Mouse (Mus musculus) natural killer cell, adult 2 months (primary cell): ENCODE measurements around the gene Brd4.

Source experiments
- DNase-seq, 2 experiments: peaks; one replicate each; pipeline ENCODE4 v3.0.0; 2022; ENCODE audit warnings: low spot score in 2 of 2

Gene Brd4

DNA sequence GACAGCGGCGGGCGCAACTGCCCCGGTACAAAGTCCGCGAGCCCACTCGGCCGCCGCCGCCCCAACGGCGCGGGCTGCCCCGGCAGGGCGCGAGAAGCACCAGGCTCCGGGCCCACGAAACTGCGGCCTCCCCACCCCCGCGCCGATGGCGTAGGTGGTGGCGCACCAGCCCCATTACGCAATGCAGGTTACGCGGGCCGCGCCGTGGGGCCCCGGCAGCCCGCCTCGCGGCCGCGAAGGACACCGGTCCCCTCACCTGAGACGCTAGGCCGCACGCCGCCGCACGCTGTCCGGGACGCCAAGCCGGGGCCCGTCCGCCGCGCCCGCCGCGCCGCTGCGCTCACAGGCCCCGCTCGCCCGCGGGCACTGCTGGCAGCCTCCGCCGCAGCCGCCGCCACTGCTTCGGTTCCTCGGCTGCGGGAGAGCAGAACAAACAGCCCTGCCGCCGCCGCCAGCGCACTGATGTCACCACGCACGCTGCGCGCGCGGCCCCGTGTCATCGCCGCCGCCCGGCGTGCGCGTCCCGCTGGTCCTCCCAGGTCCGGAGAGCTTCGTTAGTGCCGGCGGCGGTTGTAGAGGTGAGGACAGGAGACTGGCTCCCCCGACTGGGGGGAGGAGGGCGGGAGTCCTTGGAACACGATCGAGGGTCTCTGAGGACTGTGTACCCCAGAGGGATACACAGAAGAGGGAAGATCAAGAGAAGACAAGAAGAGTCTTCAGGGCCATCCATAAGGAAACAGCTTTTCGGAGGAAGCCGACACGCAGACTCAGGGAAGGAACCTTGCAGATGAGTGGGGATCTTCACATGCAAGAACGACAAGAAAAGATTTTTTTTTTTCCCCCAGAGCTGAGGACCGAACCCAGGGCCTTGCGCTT, at the start of gene Brd4:
Gene Brd4 (minus strand): TSS at position 461 of the 876 bp plus-strand sequence.
- DNase-seq, result peak; percentile 81 to 86

DNA sequence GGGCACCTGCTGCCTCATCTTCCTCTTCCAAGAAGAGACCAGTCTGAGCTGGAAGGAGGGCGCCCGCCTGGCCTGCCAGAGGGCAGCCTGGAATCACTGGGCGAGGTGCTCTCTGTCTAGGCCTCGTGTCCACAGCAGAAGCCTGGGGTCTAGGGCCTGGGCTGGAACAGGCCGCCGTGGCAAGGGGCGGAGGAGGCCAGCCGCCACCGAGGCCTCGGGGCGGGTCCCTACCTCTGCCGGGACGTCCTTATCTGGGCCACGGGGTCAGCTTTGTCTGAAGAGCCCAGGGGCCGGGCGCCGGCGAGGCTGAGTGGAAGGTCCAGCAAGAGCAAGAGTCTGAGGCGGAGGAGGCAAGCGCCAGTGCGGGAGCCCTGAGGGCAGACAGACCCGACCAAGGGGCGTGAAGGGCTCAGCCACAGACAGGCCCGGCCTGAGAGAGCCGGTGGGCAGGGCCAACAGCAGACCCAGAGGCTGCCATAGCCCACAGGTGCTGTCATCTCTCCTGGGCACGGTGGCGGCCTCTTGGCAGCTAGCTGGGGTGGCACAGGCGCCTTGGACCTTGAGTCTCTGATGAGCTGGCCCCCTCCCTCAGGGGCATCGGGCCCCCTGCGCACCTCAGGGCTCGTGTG, 49.3 kb upstream of the Brd4 start:
- DNase-seq, result no peak

DNA sequence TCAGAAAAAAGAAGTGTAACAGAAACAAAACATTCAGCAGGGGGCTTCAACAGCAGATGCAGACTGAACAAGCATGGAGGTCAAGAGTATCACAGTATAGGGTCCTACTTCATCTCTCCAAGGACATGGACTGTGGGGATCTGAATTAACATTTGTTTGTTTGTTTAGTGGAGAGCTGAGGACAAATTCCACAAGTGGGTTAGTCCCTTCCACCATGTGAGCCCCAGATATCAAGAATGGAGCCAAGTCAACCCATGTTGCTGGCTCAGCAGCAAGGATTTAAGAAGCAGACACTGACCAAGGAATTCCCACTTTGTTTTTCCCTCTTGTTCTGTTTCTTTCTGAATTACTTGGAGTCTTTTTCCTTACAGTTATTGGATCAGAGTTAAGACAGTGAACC, 43.0 kb upstream of the Brd4 start:
- no peak for DNase-seq

DNA sequence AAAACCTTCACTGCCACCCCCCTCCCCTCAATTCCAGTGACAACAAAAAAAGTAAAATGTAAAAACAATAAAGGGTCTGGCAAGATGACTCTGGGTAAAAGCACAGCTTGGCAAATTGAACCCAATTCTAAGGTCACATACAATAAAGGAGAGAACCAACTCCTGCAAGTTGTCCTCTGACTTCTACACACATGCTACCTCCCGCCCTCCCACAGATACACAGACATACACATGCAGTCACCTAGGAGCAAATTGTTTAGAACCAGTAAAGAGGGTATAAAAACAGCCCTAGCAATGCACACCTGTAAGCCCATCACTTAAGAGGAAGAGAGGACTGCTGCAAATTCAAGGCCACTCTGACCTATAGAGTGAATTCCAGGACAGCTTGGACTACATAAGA, 38.3 kb upstream of the Brd4 start:
- no peak for DNase-seq

DNA sequence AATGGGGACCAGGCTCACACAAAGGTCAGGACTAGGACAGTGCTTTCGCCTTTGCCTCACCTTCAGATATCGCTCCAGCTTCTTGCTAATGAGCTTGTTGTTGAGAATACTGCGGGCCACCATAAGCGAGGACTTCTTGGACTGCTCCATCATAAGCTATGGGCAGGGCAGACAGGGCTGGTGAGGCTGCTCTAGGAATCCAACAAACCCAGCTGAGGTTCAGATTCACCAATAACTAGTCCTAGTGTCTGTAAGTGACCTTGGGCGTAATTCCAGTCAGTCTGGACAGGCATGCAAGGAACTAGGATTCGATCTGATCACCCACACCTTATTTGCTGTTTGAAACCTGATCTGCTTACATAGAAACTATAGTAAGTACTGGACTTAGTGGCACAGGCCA, 37.3 kb upstream of the Brd4 start:
- DNase-seq, result peak in 1 of 2 experiments; percentile 9

DNA sequence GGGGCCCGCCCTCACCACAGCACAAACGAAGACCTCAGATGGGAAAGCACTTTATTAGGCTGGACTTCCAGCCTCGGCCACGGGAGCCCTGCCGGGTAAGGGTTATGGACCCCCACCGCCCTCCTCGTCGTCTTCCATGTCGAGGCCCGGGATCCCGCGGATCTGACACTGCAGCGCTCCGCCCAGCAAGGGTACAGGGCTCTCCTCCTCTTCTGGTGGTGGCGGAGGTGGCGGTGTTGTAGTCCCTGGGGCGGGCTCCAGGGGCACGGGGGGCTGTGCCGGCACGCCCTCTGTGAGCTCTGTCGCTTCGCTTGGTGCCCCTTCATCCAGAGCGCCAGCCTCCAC, 36.8 kb upstream of the Brd4 start:
- DNase-seq, result no peak

DNA sequence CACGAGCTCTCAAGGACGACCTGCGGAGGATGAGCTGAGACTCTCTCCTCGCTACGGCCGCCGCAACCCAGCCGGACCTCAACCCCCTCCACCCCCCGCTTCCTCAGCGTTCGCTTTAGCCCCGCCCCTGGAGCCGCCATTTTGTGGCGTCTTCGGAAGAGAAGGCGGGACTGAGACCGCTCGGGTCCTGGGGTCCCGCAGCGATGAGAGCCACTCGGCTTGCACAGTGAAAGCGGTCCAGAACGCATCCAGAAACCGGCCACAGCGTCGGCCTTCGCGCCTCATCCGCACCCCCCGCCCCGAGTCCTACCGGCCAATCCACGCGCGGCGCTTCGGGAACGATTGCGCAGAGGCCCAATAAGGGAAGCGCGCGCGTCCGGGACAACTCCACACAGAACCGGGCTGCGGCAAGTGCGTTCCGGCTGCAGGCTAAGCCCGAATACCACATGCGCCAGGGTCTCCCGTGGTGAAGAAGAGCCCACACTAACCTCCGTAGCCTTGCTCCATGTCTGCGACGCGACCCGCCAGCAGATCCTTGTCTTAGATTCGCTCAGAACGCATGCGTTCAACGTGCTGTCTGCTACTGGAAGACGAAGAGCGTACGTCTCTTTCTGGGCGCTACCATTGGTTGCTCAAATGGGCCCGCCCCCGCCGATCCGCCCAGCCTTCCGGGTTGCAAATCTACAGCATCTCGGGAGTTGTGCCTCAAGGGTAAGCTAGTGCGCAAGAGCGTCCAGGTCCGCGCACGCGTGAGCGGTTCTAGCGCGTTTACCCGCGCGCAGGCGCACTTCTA, 36.3 kb upstream of the Brd4 start, which contains the start of gene Akap8:
Gene Akap8 (minus strand): TSS at position 642 of the 793 bp plus-strand sequence.
- peak; percentile 98 for DNase-seq

DNA sequence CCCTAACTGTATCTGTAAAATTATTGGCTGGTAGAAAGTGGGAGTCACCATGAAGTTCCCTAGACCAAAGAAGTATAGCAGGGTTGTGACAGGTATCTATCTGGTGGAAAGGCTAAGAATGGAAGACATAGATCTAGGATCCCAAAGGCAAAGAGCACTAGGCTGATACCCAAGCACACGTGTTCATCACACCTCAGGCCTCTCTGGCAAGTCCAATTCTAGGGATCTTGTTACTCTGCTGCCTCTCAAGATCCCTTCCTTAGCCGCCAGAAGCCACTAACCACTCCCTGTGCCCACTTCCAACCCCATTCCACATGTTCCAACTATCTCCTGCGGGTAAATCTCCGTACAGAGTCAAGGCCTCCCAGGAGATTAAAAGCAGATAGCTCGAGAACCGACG, 35.4 kb upstream of the Brd4 start:
- DNase-seq, result no peak

DNA sequence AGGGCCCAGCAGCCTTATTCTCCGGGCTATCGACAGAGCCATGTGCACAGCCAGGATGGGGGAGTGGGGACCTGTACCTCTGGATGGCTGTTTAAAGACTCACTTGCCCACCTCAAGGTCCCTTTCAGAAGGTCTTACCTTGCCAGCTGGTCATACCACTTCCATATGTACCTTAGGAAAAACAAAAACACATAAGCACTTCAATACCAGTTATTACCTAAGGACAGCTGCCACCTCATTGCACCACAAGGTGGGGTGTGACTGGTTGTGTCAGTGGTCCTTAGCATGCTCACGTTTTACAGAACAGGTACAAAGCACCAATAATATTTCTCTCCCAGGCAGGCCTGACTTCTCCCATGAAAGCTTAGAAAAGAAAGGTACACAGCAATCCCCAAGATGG, 33.2 kb upstream of the Brd4 start:
- DNase-seq, result no peak

DNA sequence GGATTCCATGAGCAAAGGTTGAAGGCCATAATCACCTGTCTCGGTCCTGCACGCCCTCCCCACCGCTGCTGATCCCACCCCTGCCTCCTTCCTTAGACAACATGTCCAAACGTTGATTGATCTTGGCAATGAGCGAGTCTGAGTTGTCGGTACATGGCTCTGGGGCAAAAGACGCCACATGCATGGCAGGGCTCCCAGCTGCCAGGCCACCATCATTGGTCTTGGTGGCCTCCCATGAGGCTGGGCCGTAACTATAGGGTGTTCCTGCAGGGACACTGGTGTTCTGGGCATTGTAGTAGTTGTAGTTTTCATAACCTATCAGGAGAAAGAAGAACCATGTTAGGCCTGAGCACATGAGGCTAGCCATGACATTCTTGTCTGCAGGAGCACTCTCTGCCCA, 32.5 kb upstream of the Brd4 start:
- no peak for DNase-seq

DNA sequence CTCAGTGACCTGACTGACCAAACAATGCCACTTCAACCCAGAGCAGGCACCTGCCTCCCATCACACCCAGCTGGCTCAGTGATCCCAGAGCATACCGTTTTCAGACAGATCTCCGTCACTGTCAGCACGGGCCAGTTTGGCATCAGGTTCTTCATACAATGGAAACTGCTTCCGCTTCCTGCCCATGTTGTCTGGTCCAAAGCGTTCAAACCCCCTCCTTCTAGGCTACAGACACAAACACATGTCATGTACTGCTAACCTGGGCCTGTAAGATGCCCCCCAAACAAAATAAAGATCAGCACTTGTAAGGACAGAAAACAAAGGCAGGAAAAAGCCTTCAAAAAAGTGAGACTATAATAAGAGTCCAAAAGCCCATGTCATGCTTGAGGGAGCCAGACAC, 31.0 kb upstream of the Brd4 start:
- no peak for DNase-seq

DNA sequence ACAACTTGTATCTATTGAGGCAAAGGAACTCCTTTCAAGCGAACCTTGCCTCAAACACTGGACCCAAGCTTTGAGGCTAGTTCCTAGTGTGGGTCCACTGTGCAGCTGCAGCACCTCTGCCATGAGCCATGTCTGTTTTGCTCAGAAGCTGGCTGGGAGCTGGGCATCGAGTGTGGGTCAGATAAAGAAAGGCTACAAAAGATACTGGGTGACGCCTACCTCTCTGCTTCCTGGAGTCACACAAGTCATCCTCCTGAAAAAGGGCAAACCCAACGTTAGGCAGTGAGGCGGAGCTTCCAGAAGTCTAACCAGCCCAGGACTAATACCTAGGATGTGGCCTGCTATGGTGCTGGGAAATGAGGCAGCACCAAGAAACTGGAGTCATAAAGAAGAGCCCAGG, 29.4 kb upstream of the Brd4 start:
- no peak for DNase-seq

DNA sequence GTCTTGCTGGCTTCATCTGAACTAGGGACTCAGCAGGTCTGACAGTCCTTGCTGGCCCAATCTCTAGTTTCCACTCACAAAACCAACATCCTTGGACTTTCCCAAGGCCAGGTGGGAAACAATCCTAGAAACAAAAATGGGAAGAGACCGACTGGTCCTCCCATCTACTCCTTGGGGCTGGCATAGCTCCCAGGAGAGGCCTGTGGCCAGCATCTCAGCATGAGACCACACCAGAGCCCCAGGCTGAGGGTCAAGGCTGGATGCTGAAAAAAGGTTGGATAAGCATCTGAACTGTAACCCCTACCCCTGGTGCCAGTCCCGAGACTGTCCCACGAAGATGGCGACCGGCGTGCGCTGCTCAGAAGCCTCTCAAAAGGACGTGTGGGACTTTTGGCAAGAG, 28.3 kb upstream of the Brd4 start:
- no peak for DNase-seq

DNA sequence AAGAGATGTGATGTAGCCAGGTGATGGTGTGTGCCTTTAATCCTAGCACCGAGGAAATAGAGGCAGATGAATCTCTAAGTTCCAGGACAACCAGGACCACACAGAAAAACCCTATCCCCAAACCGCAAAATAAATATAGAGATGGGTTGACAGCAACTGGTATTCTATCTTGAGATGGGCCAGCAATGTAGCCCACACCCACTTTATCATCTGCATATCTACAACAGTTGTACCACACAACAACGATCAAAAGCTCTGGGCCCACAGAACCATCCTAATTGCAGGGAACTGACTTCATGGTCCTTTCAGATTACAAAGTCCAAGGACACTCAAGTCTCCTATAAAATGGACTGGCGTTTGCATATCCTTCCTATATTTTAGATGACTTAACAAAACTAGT, 23.4 kb upstream of the Brd4 start:
- DNase-seq, result no peak

DNA sequence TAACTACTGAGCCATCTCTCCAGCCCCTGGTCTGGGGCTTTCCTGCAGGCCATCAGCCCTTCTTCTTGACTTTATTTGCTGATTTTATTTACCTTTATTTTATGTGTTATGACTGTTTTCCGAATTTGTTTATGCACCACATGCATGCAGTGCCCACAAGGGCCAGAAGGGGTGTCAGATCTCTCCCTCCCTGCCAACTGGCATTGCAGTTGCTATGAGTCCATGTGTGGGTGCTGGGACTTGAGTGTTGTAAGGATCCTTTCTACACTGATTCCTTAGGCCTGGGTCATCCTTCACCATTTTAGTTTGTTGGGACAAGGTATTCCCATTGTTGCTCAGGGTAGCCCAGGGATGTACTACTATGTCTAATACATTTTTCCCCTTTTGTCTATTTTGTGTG, 13.6 kb upstream of the Brd4 start:
- DNase-seq, result no peak

DNA sequence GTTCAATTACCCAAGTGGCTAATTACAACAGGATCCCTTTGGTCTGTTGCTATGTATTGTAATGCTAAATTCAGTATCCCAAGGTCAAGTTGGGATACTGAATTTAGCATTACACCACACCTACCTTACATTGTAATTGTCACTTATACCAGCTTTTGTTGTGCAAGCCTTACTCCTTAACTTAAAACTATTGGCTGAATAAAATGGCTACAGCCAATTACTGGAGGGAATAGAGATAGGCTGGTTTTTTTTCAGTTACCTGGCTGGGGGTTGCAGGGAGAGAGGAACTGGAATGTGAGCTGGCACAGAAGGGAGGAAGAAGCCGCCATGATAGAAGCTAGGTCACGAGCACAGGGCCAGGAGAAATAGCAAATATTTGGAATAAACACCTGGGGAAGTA, 11.4 kb upstream of the Brd4 start:
- DNase-seq, result no peak

DNA sequence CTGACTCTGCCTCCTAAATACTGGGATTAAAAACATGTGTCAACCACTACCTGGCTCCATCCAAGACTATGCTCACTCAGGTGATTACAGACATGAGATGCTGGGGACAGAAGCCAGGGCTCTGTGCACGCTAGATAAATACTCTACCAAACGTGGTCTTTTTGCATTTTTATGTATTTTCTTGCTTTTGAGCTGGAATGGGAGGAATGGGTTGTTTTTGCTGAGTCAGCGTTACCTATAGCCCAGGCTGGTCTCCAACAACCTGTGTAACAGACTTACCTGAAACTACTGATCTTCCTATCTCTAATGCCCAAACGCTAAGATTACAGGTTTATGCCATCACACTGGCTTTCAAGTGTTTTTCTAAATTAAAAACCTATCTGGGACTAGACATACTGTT, 10.6 kb upstream of the Brd4 start:
- no peak for DNase-seq

DNA sequence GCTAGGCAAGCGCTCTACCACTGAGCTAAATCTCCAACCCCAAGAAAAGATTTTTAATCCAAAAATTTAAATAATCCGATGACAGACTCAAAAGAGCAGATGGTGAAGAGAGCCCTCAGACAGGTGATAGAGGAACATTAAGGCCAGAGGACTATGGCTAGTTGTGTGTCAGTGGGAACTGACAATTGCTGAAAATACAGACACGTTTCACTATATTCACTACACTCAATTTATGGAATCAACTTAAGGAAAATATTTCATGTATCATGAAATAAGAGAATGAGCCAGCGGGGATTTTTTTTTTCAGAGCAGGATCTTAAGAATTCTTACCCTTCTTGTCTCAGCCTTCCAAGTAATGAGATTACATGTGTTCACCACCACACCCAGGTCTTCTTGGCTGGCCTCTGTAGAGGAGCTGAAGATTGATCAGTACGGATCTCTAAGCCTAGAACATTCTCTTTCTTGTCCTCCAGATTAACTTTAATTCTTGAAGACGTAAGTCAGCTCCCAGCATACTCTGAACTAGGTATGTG, 682 bp upstream of the Brd4 start:
- DNase-seq, result no peak

DNA sequence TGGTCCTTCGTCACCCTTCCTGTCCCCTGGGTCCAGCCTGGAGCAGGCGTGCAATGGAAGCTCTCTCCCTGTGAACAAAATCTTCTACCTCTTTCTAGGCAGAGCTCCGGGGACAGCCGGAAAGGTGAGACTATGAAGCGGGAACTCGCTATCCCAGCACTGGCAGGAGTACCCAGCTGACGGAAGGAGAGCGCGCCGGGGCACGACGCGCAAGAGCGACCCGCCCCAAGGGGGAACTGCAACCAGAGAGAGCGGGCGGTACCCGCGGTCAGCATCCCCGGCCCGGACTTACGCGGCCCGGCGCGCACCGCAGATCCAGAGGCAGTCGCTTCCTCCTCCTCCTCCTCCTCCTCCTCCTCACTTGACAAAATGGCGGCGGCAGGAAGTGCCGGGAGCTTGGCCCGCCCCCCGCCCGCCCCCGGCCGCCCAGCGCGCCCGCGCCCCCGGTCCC, 726 bp downstream of the Brd4 start:
- DNase-seq, result peak; percentile 45 to 62

DNA sequence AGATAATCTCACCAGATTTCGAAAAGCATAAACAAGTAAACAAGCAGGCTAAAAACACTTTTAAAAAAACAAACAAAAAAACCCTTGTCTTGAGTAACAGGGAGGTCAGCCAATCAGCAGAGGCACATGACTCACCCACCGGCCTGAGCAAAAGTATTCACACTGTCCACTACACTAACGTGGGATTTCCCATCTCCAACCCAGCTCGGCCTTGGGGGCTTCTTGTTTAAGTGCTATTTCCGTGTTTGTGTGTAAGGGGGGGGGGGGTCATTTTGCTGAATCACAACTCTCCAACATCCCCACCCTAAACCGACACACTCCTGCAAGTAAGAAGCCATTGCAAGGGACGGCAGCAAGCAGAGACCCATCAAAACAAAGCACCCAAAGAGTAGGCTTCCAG, 1.2 kb downstream of the Brd4 start:
- peak; percentile 59 to 72 for DNase-seq

DNA sequence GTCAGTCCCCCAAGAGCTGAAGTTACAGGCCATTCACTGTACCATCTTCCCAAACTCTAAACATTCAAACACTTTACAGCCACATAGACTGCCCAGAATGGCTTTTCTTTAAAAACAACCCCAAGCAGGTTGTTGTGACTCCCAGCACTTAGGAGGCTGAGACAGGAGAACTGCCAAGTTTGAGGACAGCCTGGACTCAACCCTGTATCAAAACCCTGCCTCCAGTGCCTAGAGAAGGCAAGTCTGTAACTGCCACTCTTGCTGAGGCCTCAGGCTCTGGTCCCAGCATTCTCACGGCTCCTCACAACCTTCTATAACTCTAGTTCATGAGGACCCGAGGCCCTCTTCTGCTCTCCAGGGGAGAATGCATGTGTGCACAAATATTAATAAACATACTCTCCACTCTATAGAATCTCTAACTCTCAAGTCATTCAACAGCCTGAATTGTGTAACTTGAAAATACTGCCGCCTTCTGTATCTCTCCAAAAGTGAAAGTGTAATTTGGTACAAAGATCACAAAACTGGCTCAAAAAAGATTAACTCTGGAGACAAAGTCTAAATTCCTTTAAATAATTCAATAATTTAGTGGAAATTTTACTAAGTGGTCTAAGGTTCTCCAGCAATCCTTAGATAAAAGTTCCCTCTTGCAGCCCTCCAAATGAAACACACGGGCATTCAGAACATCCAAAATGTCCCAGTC, 2.8 kb downstream of the Brd4 start:
- DNase-seq, result no peak

DNA sequence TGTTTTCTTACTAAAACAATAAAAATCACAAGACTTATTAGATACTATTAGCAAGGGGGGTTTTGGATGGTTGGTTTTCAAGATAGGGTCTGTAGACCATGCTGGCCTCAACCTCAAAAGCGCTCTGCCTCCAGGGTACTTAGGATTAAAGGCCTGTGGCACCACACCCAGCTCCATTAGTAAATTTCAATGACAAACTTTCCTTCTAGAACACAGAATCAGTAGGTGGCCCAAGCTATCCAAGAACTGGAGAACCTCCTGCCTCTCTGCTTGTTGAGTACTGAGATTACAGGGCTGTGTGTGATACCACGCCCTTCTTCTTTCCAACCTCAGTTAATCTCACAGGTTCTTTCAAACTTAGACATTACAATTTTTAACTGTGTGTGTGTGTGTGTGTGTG, 3.4 kb downstream of the Brd4 start:
- no peak for DNase-seq
